7 mouse cellular contexts compared by ENCODE assay signal in the genomic region with DNA sequence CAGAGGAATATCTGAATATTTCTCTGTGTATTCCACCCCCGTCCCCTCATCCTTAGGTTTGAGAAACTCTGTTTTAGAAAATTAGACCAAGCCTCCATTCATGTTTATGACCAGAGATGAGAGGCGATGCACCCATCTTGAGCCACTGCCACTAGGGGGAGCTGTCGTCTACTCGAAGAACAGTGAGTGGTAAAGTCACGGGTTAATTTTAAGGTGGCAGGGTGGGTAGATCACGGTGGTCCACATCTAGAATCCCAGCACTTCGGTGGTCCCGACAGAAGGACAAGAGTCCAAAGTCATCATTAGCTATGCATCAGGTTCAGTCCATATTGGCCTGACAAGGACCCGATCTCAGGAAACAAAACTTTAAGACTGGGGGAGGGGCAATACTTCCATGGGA. TPM values are rescaled to one million over a fixed set of nuclear protein-coding genes. Genes with fewer than 3 reads are reported as not detected.
DNase-seq lines count a peak whose midpoint lies in the region; ATAC-seq and TF ChIP-seq lines count a peak whose summit lies in the region.

No protein-coding gene starts in this region.

- 14% methylated on average over 9 of the region's 9 CpGs for WGBS in cerebellum, adult 2 months
- 12% methylated on average over 9 of the region's 9 CpGs for WGBS in lung, postnatal 0 days

- no peaks in the 10 kb centered on the region for H3K4me1 ChIP-seq in cerebellum, adult 2 months (ENCODE audit: control insufficient read depth, insufficient read depth, low read length)
- H3K4me1 ChIP-seq in lung, postnatal 0 days (ENCODE audit: insufficient read depth, low read depth, low read length): no peaks in the 10 kb centered on the region

- DNase-seq in B cell, adult 2 months: peak; percentile 72 to 75
- DNase-seq in ES-CJ7 (ENCODE audit: low read depth, low spot score): peak; percentile 75
- peak; percentile 32 to 60 for DNase-seq in cerebellum, adult 2 months
- peak; percentile 53 for DNase-seq in forelimb bud, embryonic 11.5 days (ENCODE audit: low read depth, low spot score)
- DNase-seq in kidney, postnatal 25 days: peak; percentile 61 to 85
- DNase-seq in lung, postnatal 0 days (ENCODE audit: low spot score): peak; percentile 61
- peak; percentile 73 for DNase-seq in right cerebral cortex, postnatal 4 days

- H3K27me3 ChIP-seq in cerebellum, adult 2 months (ENCODE audit: control insufficient read depth, insufficient read depth, low read length): no peaks in the 10 kb centered on the region
- no peaks in the 10 kb centered on the region for H3K27me3 ChIP-seq in lung, postnatal 0 days (replicated peaks; ENCODE audit: insufficient read depth, low read length)

- no peaks in the 10 kb centered on the region for H3K9me3 ChIP-seq in lung, postnatal 0 days (ENCODE audit: low read length)

- no peak overlapping the region for H3K4me3 ChIP-seq in cerebellum, adult 2 months (replicated peaks; ENCODE audit: insufficient read depth, low read depth, low read length)
- no peak overlapping the region for H3K4me3 ChIP-seq in lung, postnatal 0 days (ENCODE audit: low read depth, low read length)

- no peak for ATAC-seq in lung, postnatal 0 days

- no peak overlapping the region for H3K27ac ChIP-seq in cerebellum, adult 2 months (ENCODE audit: insufficient read depth, low read length)
- H3K27ac ChIP-seq in lung, postnatal 0 days (ENCODE audit: low read length): no peak overlapping the region

- no peaks in the 10 kb centered on the region for H3K36me3 ChIP-seq in lung, postnatal 0 days (ENCODE audit: insufficient read depth, low read length)

- TF ChIP-seq EP300 in lung, postnatal 0 days (IDR thresholded peaks at IDR 0.05): no peak

- TF ChIP-seq POLR2A in cerebellum, adult 2 months (IDR thresholded peaks at IDR 0.05; ENCODE audit: borderline replicate concordance, insufficient read depth, low read length): no peak

- TF ChIP-seq CTCF in cerebellum, adult 2 months (IDR thresholded peaks at IDR 0.05; ENCODE audit: borderline replicate concordance, insufficient read depth, low read depth, low read length): peak; percentile 82
- TF ChIP-seq CTCF in lung, postnatal 0 days (IDR thresholded peaks at IDR 0.05): peak; percentile 90

- H3K9ac ChIP-seq in lung, postnatal 0 days (replicated peaks; ENCODE audit: low read depth): no peak overlapping the region

- H3K4me2 ChIP-seq in lung, postnatal 0 days (replicated peaks; ENCODE audit: low read depth, low read length): no peak overlapping the region

RNA-seq across cellular contexts. Expression of gene Trim31, which starts 17.2 kb away (rescaled TPM):
- polyA plus RNA-seq in cerebellum, adult 2 months (2012; rRNA removed): not detected in 2 replicates
- polyA plus RNA-seq in lung, postnatal 0 days (2015; fragmentation: Nextera tagmentation; extraction: Ambion mirVana): not detected in 2 replicates

RNA-seq across cellular contexts. Expression of gene Trim40, which starts 25.2 kb away (rescaled TPM):
- 0.07 TPM in 1 of 2 replicates, not detected in the other for polyA plus RNA-seq in cerebellum, adult 2 months (2012; rRNA removed)
- not detected in 2 replicates for polyA plus RNA-seq in lung, postnatal 0 days (2015; fragmentation: Nextera tagmentation; extraction: Ambion mirVana)

RNA-seq across cellular contexts. Expression of gene Rnf39, which starts 27.6 kb away (rescaled TPM):
- 5.6 and 6.5 TPM in 2 replicates for polyA plus RNA-seq in cerebellum, adult 2 months (2012; rRNA removed)
- 13.4 and 13.5 TPM in 2 replicates for polyA plus RNA-seq in lung, postnatal 0 days (2015; fragmentation: Nextera tagmentation; extraction: Ambion mirVana)

RNA-seq across cellular contexts. Expression of gene Ppp1r11, which starts 36.5 kb away (rescaled TPM):
- polyA plus RNA-seq in cerebellum, adult 2 months (2012; rRNA removed): 196 and 206 TPM in 2 replicates
- polyA plus RNA-seq in lung, postnatal 0 days (2015; fragmentation: Nextera tagmentation; extraction: Ambion mirVana): 96.9 and 108 TPM in 2 replicates

RNA-seq across cellular contexts. Expression of gene Znrd1, which starts 43.3 kb away (rescaled TPM):
- 37.5 and 40.6 TPM in 2 replicates for polyA plus RNA-seq in cerebellum, adult 2 months (2012; rRNA removed)
- 63.8 and 72.8 TPM in 2 replicates for polyA plus RNA-seq in lung, postnatal 0 days (2015; fragmentation: Nextera tagmentation; extraction: Ambion mirVana)
